Mouse (Mus musculus) forebrain, embryonic 11.5 days (tissue): ENCODE measurements around the gene Ndufa1. TPM values are rescaled to one million over a fixed set of nuclear protein-coding genes. Genes with fewer than 3 reads are reported as not detected.
"Not testable (repeated sequence)": the region's sequence is repeated elsewhere in the genome, so short reads cannot be mapped to it uniquely, and the experiment has no call there.

ENCODE experiments used
- ATAC-seq: fragments of 200-750 bp; cut with Nextera tagmentation; replicated peaks from 2 replicates; pipeline ENCODE4 v1.8.0; 2017; ENCODE audit warnings: moderate TSS enrichment; ENCODE audit not compliant: low FRiP score
- DNase-seq: peaks from one replicate; pipeline ENCODE4 v3.0.0-alpha.2; 2017; ENCODE audit warnings: low spot score
- H3K27ac ChIP-seq: fragments of 300-500 bp; sonication (generic); 2 replicates; pipeline ENCODE4 v1.5.1; 2014; ENCODE audit warnings: low read depth, low read length
- H3K27me3 ChIP-seq: fragments of 300-500 bp; sonication (generic); 2 replicates; pipeline ENCODE4 v1.6.1; 2014; ENCODE audit warnings: mild to moderate bottlenecking, low read length, mixed read lengths; ENCODE audit not compliant: control insufficient read depth, insufficient read depth
- H3K36me3 ChIP-seq: fragments of 300-500 bp; sonication (generic); 2 replicates; pipeline ENCODE4 v1.6.1; 2014; ENCODE audit warnings: mild to moderate bottlenecking, low read length, moderate library complexity, mixed read lengths; ENCODE audit not compliant: control insufficient read depth, insufficient read depth
- H3K4me1 ChIP-seq: fragments of 300-500 bp; sonication (generic); replicated peaks from 2 replicates; pipeline ENCODE4 v1.6.1; 2014; ENCODE audit warnings: low read length, mixed read lengths; ENCODE audit not compliant: control insufficient read depth, insufficient read depth
- H3K4me2 ChIP-seq: fragments of 300-500 bp; sonication (generic); 2 replicates; pipeline ENCODE4 v1.6.1; 2014; ENCODE audit warnings: low read depth, mild to moderate bottlenecking, low read length, moderate library complexity, mixed read lengths; ENCODE audit not compliant: severe bottlenecking
- H3K4me3 ChIP-seq: fragments of 300-500 bp; sonication (generic); 2 replicates; pipeline ENCODE4 v1.5.1; 2014; ENCODE audit warnings: low read depth, low read length
- H3K9ac ChIP-seq: fragments of 300-500 bp; sonication (generic); 2 replicates; pipeline ENCODE4 v1.6.1; 2014; ENCODE audit warnings: low read length
- H3K9me3 ChIP-seq: fragments of 300-500 bp; sonication (generic); 2 replicates; pipeline ENCODE4 v1.6.1; 2016; ENCODE audit warnings: low read length, mixed read lengths; ENCODE audit not compliant: control insufficient read depth
- WGBS: fragments of 180-500 bp; shearing (Covaris S2); extraction: QIAGEN DNeasy Blood & Tissue Kit; methylation state at CpG from one replicate; pipeline ENCODE4 v1.1.7; 2014; 5-methylcytosine and 5-hydroxymethylcytosine counted together
- polyA plus RNA-seq: library from polyadenylated mRNA; unstranded; fragments of >200 nt; fragmentation: Nextera tagmentation; extraction: Ambion mirVana; gene quantifications from 2 replicates; pipeline ENCODE4 v1.2.1, GENCODE M21; 2014

Gene Ndufa1
- polyA plus RNA-seq, result 366 and 371 TPM in 2 replicates

GRCm38 (mm10) chrX:37191105-37191743 lies at the start of gene Ndufa1, which contains the start of gene Rnf113a1:
Gene Ndufa1, minus strand, starts transcription at chrX:37191163.
Gene Rnf113a1, plus strand, starts transcription at chrX:37191245.
- WGBS, result 16% methylated on average over 57 of the region's 63 CpGs
- H3K27me3 ChIP-seq, result no peaks in the 10 kb centered on the region
- peak within 1 kb of the TSS; percentile 56 for H3K9ac ChIP-seq
- ATAC-seq (peak; percentile 92), DNase-seq (peak; percentile 89)
- H3K9me3 ChIP-seq, result no peaks in the 10 kb centered on the region
- H3K4me1 ChIP-seq, result no peaks in the 10 kb centered on the region
- no peak within 1 kb of the TSS for H3K27ac ChIP-seq
- peak within 1 kb of the TSS; percentile 62 for H3K4me2 ChIP-seq
- H3K36me3 ChIP-seq, result no peaks in the 10 kb centered on the region
- peak within 1 kb of the TSS; percentile 50 for H3K4me3 ChIP-seq

GRCm38 (mm10) chrX:37222158-37222557 lies 31.2 kb upstream of the Ndufa1 start, which contains the start of gene Rhox1:
Gene Rhox1, minus strand, starts transcription at chrX:37222258.
- H3K27me3 ChIP-seq, H3K36me3 ChIP-seq, H3K4me3 ChIP-seq, H3K27ac ChIP-seq, H3K4me1 ChIP-seq, ATAC-seq, H3K9ac ChIP-seq, DNase-seq, H3K4me2 ChIP-seq, H3K9me3 ChIP-seq: not testable (repeated sequence)
- WGBS, result 84% methylated on average over 1 of the region's 1 CpGs

- no peaks in the 10 kb centered on the region for H3K4me1 ChIP-seq
- H3K27ac ChIP-seq, result no peak within 1 kb of the TSS
- no peak within 1 kb of the TSS for H3K4me2 ChIP-seq
- H3K36me3 ChIP-seq, result no peaks in the 10 kb centered on the region
- no peak for ATAC-seq
- H3K9ac ChIP-seq, result no peak within 1 kb of the TSS
- no peak for DNase-seq
- H3K4me3 ChIP-seq, result no peak within 1 kb of the TSS
- 89% methylated on average over 10 of the region's 10 CpGs for WGBS
- H3K9me3 ChIP-seq, result no peaks in the 10 kb centered on the region
- no peaks in the 10 kb centered on the region for H3K27me3 ChIP-seq
These were observed 20.0 kb upstream of the Ndufa1 start, which contains the start of gene Gm9 for GRCm38 (mm10) chrX:37210941-37211340. Gene Gm9, minus strand, starts transcription at chrX:37211041.

GRCm38 (mm10) chrX:37198676-37199075 lies 7.7 kb upstream of the Ndufa1 start:
- WGBS, result 61% methylated on average over 8 of the region's 8 CpGs
- H3K27me3 ChIP-seq, result no peaks in the 10 kb centered on the region
- no peaks in the 10 kb centered on the region for H3K36me3 ChIP-seq
- H3K9me3 ChIP-seq, result no peaks in the 10 kb centered on the region
- no peak overlapping the region for H3K4me3 ChIP-seq
- no peak overlapping the region for H3K27ac ChIP-seq
- no peak overlapping the region for H3K4me2 ChIP-seq
- no peak overlapping the region for H3K9ac ChIP-seq
- DNase-seq, result no peak
- ATAC-seq, result no peak
- no peaks in the 10 kb centered on the region for H3K4me1 ChIP-seq

GRCm38 (mm10) chrX:37191744-37192379 lies 899 bp upstream of the Ndufa1 start:
- ATAC-seq, result peak; percentile 16; the same call in 1 of the 2 replicates
- no peak for DNase-seq

GRCm38 (mm10) chrX:37190755-37191104 lies 233 bp downstream of the Ndufa1 start:
- Histone ChIP-seq H3K27me3 (no peaks in the 10 kb centered on the region), H3K4me2 (peak overlapping the region; percentile 60), H3K9ac (peak overlapping the region; percentile 56), H3K27ac (no peak overlapping the region), H3K4me1 (no peaks in the 10 kb centered on the region), H3K9me3 (no peaks in the 10 kb centered on the region), H3K4me3 (peak overlapping the region; percentile 50), H3K36me3 (no peaks in the 10 kb centered on the region)
- no peak for ATAC-seq
- WGBS, result 21% methylated on average over 20 of the region's 20 CpGs
- DNase-seq, result no peak

More at GRCm38 (mm10) chrX:37191744-37192379, 899 bp upstream of the Ndufa1 start:
- peak overlapping the region; percentile 62 for H3K4me2 ChIP-seq
- no peaks in the 10 kb centered on the region for H3K27me3 ChIP-seq
- no peaks in the 10 kb centered on the region for H3K4me1 ChIP-seq
- H3K36me3 ChIP-seq, result no peaks in the 10 kb centered on the region
- H3K9ac ChIP-seq, result peak overlapping the region; percentile 56
- 24% methylated on average over 28 of the region's 28 CpGs for whole genome bisulfite sequencing
- no peak overlapping the region for H3K27ac ChIP-seq
- H3K9me3 ChIP-seq, result no peaks in the 10 kb centered on the region
- peak overlapping the region; percentile 50 for H3K4me3 ChIP-seq

- ATAC-seq, H3K4me1 ChIP-seq, DNase-seq, H3K36me3 ChIP-seq, H3K27ac ChIP-seq, H3K4me3 ChIP-seq, H3K9ac ChIP-seq, H3K9me3 ChIP-seq, H3K4me2 ChIP-seq, H3K27me3 ChIP-seq: not testable (repeated sequence)
- 66% methylated on average over 8 of the region's 8 CpGs for WGBS
These were observed 6.6 kb downstream of the Ndufa1 start for GRCm38 (mm10) chrX:37184401-37184800.

GRCm38 (mm10) chrX:37168742-37169141 lies 22.2 kb downstream of the Ndufa1 start, which contains the start of gene Akap14:
Gene Akap14, minus strand, starts transcription at chrX:37168842.
- DNase-seq, result no peak

More at GRCm38 (mm10) chrX:37168742-37169141, 22.2 kb downstream of the Ndufa1 start, which contains the start of gene Akap14:
- H3K4me3 ChIP-seq, result no peak within 1 kb of the TSS
- no peak within 1 kb of the TSS for H3K9ac ChIP-seq
- no peak within 1 kb of the TSS for H3K4me2 ChIP-seq
- H3K4me1 ChIP-seq, result no peaks in the 10 kb centered on the region
- no peaks in the 10 kb centered on the region for H3K36me3 ChIP-seq
- WGBS, result 49% methylated on average over 5 of the region's 5 CpGs
- H3K9me3 ChIP-seq, result no peaks in the 10 kb centered on the region
- no peak for ATAC-seq
- no peaks in the 10 kb centered on the region for H3K27me3 ChIP-seq
- no peak within 1 kb of the TSS for H3K27ac ChIP-seq
